Mouse (Mus musculus): ENCODE measurements around the gene Actr8. TPM values are rescaled to one million over a fixed set of nuclear protein-coding genes. Genes with fewer than 3 reads are reported as not detected.

Actr8 gene
- polyA plus RNA-seq, 1 experiment from 2014 or later: 45.4 TPM

- no peaks in the 10 kb centered on the region for H3K27me3 ChIP-seq (ENCODE audit: control insufficient read depth, insufficient read depth, low read length)
- WGBS (ENCODE audit: insufficient replicate concordance): 94% methylated on average over 4 of the region's 4 CpGs
- H3K9me3 ChIP-seq (replicated peaks; ENCODE audit: control insufficient read depth, low read length): no peaks in the 10 kb centered on the region
- H3K9ac ChIP-seq (ENCODE audit: low read depth, low read length): no peak overlapping the region
- H3K4me1 ChIP-seq (ENCODE audit: control insufficient read depth, insufficient read depth, low read length): no peaks in the 10 kb centered on the region
- H3K27ac ChIP-seq (ENCODE audit: low read depth, low read length): no peak overlapping the region
- peaks cover 82% of the 10 kb centered on the region for H3K36me3 ChIP-seq (ENCODE audit: control insufficient read depth, insufficient read depth, low read length)
- H3K4me3 ChIP-seq (ENCODE audit: low read depth, low read length): no peak overlapping the region
- ATAC-seq (replicated peaks; ENCODE audit: insufficient number of reproducible peaks, low FRiP score, low TSS enrichment): no peak
- H3K4me2 ChIP-seq: no peak overlapping the region
Measured at GRCm38 (mm10) chr14:29986096-29986495, 8.0 kb downstream of the Actr8 start.

GRCm38 (mm10) chr14:29987276-29987675 is 9.1 kb downstream of the Actr8 start:
- no peak overlapping the region for H3K4me2 ChIP-seq
- no peak for ATAC-seq (replicated peaks; ENCODE audit: insufficient number of reproducible peaks, low FRiP score, low TSS enrichment)
- no peaks in the 10 kb centered on the region for H3K27me3 ChIP-seq (ENCODE audit: control insufficient read depth, insufficient read depth, low read length)
- no peak overlapping the region for H3K9ac ChIP-seq (ENCODE audit: low read depth, low read length)
- H3K4me3 ChIP-seq (ENCODE audit: low read depth, low read length): no peak overlapping the region
- no peak overlapping the region for H3K27ac ChIP-seq (ENCODE audit: low read depth, low read length)
- whole genome bisulfite sequencing (ENCODE audit: insufficient replicate concordance): 95% methylated on average over 6 of the region's 6 CpGs
- H3K9me3 ChIP-seq (replicated peaks; ENCODE audit: control insufficient read depth, low read length): no peaks in the 10 kb centered on the region
- H3K4me1 ChIP-seq (ENCODE audit: control insufficient read depth, insufficient read depth, low read length): no peaks in the 10 kb centered on the region
- H3K36me3 ChIP-seq (ENCODE audit: control insufficient read depth, insufficient read depth, low read length): peaks cover 77% of the 10 kb centered on the region

GRCm38 (mm10) chr14:29987739-29988138 is 9.6 kb downstream of the Actr8 start:
- 91% methylated on average over 9 of the region's 9 CpGs for WGBS (ENCODE audit: insufficient replicate concordance)
- H3K4me3 ChIP-seq (ENCODE audit: low read depth, low read length): no peak overlapping the region
- no peak for ATAC-seq (replicated peaks; ENCODE audit: insufficient number of reproducible peaks, low FRiP score, low TSS enrichment)

DNA sequence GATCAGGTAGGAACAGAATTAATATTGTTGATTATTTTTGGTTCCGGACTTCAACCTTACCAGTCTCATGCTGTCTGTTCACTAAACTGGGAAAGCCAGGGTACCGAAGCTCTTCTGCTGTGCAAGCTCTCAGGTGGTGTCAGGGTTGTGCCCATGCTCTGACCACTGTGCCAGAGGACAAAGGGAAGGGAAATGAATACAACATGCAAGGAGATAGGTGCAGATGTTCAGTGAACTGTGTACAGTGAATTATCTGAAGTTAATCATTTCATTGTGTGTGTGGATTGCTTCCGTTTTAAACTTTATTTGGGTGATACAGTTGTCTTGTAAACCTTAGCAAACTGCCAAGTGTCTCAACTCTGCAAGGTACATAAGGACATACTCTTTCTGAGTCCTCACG is 10.2 kb downstream of the Actr8 start:
- Histone ChIP-seq H3K4me1 (ENCODE audit: control insufficient read depth, insufficient read depth, low read length) (no peaks in the 10 kb centered on the region), H3K9me3 (replicated peaks; ENCODE audit: control insufficient read depth, low read length) (no peaks in the 10 kb centered on the region), H3K27ac (ENCODE audit: low read depth, low read length) (no peak overlapping the region), H3K27me3 (ENCODE audit: control insufficient read depth, insufficient read depth, low read length) (no peaks in the 10 kb centered on the region), H3K9ac (ENCODE audit: low read depth, low read length) (no peak overlapping the region), H3K4me2 (no peak overlapping the region), H3K4me3 (ENCODE audit: low read depth, low read length) (no peak overlapping the region), H3K36me3 (ENCODE audit: control insufficient read depth, insufficient read depth, low read length) (peaks cover 71% of the 10 kb centered on the region)
- WGBS (ENCODE audit: insufficient replicate concordance): 95% methylated on average over 4 of the region's 4 CpGs
- ATAC-seq (replicated peaks; ENCODE audit: insufficient number of reproducible peaks, low FRiP score, low TSS enrichment): no peak

More at GRCm38 (mm10) chr14:29987739-29988138, 9.6 kb downstream of the Actr8 start:
- no peak overlapping the region for H3K27ac ChIP-seq (ENCODE audit: low read depth, low read length)
- no peak overlapping the region for H3K9ac ChIP-seq (ENCODE audit: low read depth, low read length)
- H3K9me3 ChIP-seq (replicated peaks; ENCODE audit: control insufficient read depth, low read length): no peaks in the 10 kb centered on the region
- no peaks in the 10 kb centered on the region for H3K27me3 ChIP-seq (ENCODE audit: control insufficient read depth, insufficient read depth, low read length)
- no peak overlapping the region for H3K4me2 ChIP-seq
- peaks cover 74% of the 10 kb centered on the region for H3K36me3 ChIP-seq (ENCODE audit: control insufficient read depth, insufficient read depth, low read length)
- H3K4me1 ChIP-seq (ENCODE audit: control insufficient read depth, insufficient read depth, low read length): no peaks in the 10 kb centered on the region

- Histone ChIP-seq H3K9me3 (replicated peaks; ENCODE audit: control insufficient read depth, low read length) (no peaks in the 10 kb centered on the region), H3K4me1 (ENCODE audit: control insufficient read depth, insufficient read depth, low read length) (no peaks in the 10 kb centered on the region), H3K36me3 (ENCODE audit: control insufficient read depth, insufficient read depth, low read length) (peaks cover 28% of the 10 kb centered on the region), H3K9ac (ENCODE audit: low read depth, low read length) (no peak overlapping the region), H3K4me2 (no peak overlapping the region), H3K4me3 (ENCODE audit: low read depth, low read length) (no peak overlapping the region), H3K27me3 (ENCODE audit: control insufficient read depth, insufficient read depth, low read length) (no peaks in the 10 kb centered on the region), H3K27ac (ENCODE audit: low read depth, low read length) (no peak overlapping the region)
- WGBS (ENCODE audit: insufficient replicate concordance): 90% methylated on average over 4 of the region's 4 CpGs
- no peak for ATAC-seq (replicated peaks; ENCODE audit: insufficient number of reproducible peaks, low FRiP score, low TSS enrichment)
Measured at GRCm38 (mm10) chr14:29994976-29995375, 16.8 kb downstream of the Actr8 start.

GRCm38 (mm10) chr14:29996000-29996751 is 18.0 kb downstream of the Actr8 start:
- no peak for ATAC-seq (replicated peaks; ENCODE audit: insufficient number of reproducible peaks, low FRiP score, low TSS enrichment)
- WGBS (ENCODE audit: insufficient replicate concordance): 92% methylated on average over 11 of the region's 11 CpGs
- Histone ChIP-seq H3K36me3 (ENCODE audit: control insufficient read depth, insufficient read depth, low read length) (peaks cover 19% of the 10 kb centered on the region), H3K27ac (ENCODE audit: low read depth, low read length) (no peak overlapping the region), H3K4me3 (ENCODE audit: low read depth, low read length) (no peak overlapping the region), H3K4me2 (no peak overlapping the region), H3K9me3 (replicated peaks; ENCODE audit: control insufficient read depth, low read length) (no peaks in the 10 kb centered on the region), H3K4me1 (ENCODE audit: control insufficient read depth, insufficient read depth, low read length) (no peaks in the 10 kb centered on the region), H3K27me3 (ENCODE audit: control insufficient read depth, insufficient read depth, low read length) (no peaks in the 10 kb centered on the region), H3K9ac (ENCODE audit: low read depth, low read length) (no peak overlapping the region)

- H3K4me2 ChIP-seq: no peak overlapping the region
- no peak overlapping the region for H3K27ac ChIP-seq (ENCODE audit: low read depth, low read length)
- no peaks in the 10 kb centered on the region for H3K9me3 ChIP-seq (replicated peaks; ENCODE audit: control insufficient read depth, low read length)
- no peaks in the 10 kb centered on the region for H3K27me3 ChIP-seq (ENCODE audit: control insufficient read depth, insufficient read depth, low read length)
- H3K36me3 ChIP-seq (ENCODE audit: control insufficient read depth, insufficient read depth, low read length): peaks cover 13% of the 10 kb centered on the region
- no peaks in the 10 kb centered on the region for H3K4me1 ChIP-seq (ENCODE audit: control insufficient read depth, insufficient read depth, low read length)
- no peak for ATAC-seq (replicated peaks; ENCODE audit: insufficient number of reproducible peaks, low FRiP score, low TSS enrichment)
- no peak overlapping the region for H3K4me3 ChIP-seq (ENCODE audit: low read depth, low read length)
- H3K9ac ChIP-seq (ENCODE audit: low read depth, low read length): no peak overlapping the region
Measured at GRCm38 (mm10) chr14:29997345-29997744, 19.2 kb downstream of the Actr8 start.

GRCm38 (mm10) chr14:29998747-29999474 is 20.8 kb downstream of the Actr8 start:
- no peak for ATAC-seq (replicated peaks; ENCODE audit: insufficient number of reproducible peaks, low FRiP score, low TSS enrichment)
- WGBS (ENCODE audit: insufficient replicate concordance): 78% methylated on average over 13 of the region's 13 CpGs
- no peaks in the 10 kb centered on the region for H3K9me3 ChIP-seq (replicated peaks; ENCODE audit: control insufficient read depth, low read length)
- H3K4me3 ChIP-seq (ENCODE audit: low read depth, low read length): no peak overlapping the region
- no peaks in the 10 kb centered on the region for H3K4me1 ChIP-seq (ENCODE audit: control insufficient read depth, insufficient read depth, low read length)
- no peak overlapping the region for H3K9ac ChIP-seq (ENCODE audit: low read depth, low read length)
- H3K4me2 ChIP-seq: no peak overlapping the region
- H3K27me3 ChIP-seq (ENCODE audit: control insufficient read depth, insufficient read depth, low read length): 0 out of 2 replicates have a peak, but pooled peaks cover 5% of the 10 kb centered on the region
- H3K36me3 ChIP-seq (ENCODE audit: control insufficient read depth, insufficient read depth, low read length): peaks cover 7% of the 10 kb centered on the region
- no peak overlapping the region for H3K27ac ChIP-seq (ENCODE audit: low read depth, low read length)

GRCm38 (mm10) chr14:29999475-29999811 is 21.3 kb downstream of the Actr8 start:
- ATAC-seq (replicated peaks; ENCODE audit: insufficient number of reproducible peaks, low FRiP score, low TSS enrichment): no peak
- Histone ChIP-seq H3K36me3 (ENCODE audit: control insufficient read depth, insufficient read depth, low read length) (peaks cover 6% of the 10 kb centered on the region), H3K4me1 (ENCODE audit: control insufficient read depth, insufficient read depth, low read length) (no peaks in the 10 kb centered on the region), H3K9ac (ENCODE audit: low read depth, low read length) (no peak overlapping the region), H3K4me2 (no peak overlapping the region), H3K9me3 (replicated peaks; ENCODE audit: control insufficient read depth, low read length) (no peaks in the 10 kb centered on the region), H3K27me3 (ENCODE audit: control insufficient read depth, insufficient read depth, low read length) (0 out of 2 replicates have a peak, but pooled peaks cover 5% of the 10 kb centered on the region), H3K27ac (ENCODE audit: low read depth, low read length) (no peak overlapping the region), H3K4me3 (ENCODE audit: low read depth, low read length) (no peak overlapping the region)
- 85% methylated on average over 3 of the region's 3 CpGs for WGBS (ENCODE audit: insufficient replicate concordance)
